Mouse (Mus musculus) liver, embryonic 11.5 days (tissue): ENCODE measurements around the gene Ncor1. TPM values are rescaled to one million over a fixed set of nuclear protein-coding genes. Genes with fewer than 3 reads are reported as not detected.
A peak's percentile ranks its signal among the peaks of the same experiment; 100 is the strongest.
"Not testable (repeated sequence)": the region's sequence is repeated elsewhere in the genome, so short reads cannot be mapped to it uniquely, and the experiment has no call there.

Experiments
- ATAC-seq: fragments of 200-750 bp; cut with Nextera tagmentation; replicated peaks from 2 replicates; pipeline ENCODE4 v1.8.0; 2017; ENCODE audit warnings: moderate number of reproducible peaks, mild to moderate bottlenecking, moderate TSS enrichment, moderate library complexity; ENCODE audit not compliant: low FRiP score
- DNase-seq: peaks from one replicate; pipeline ENCODE4 v3.0.0-alpha.2; 2017; ENCODE audit warnings: low spot score
- H3K27ac ChIP-seq: fragments of 300-500 bp; sonication (generic); 2 replicates; pipeline ENCODE4 v1.5.1; 2014; ENCODE audit warnings: mild to moderate bottlenecking, low read depth, low read length, control low read depth
- H3K27me3 ChIP-seq: fragments of 300-500 bp; sonication (generic); replicated peaks from 2 replicates; pipeline ENCODE4 v1.6.1; 2014; ENCODE audit warnings: low read length, mixed read lengths; ENCODE audit not compliant: control insufficient read depth, insufficient read depth
- H3K36me3 ChIP-seq: fragments of 300-500 bp; sonication (generic); 2 replicates; pipeline ENCODE4 v1.6.1; 2014; ENCODE audit warnings: mild to moderate bottlenecking, low read length, moderate library complexity, mixed read lengths; ENCODE audit not compliant: control insufficient read depth, insufficient read depth
- H3K4me1 ChIP-seq: fragments of 300-500 bp; sonication (generic); replicated peaks from 2 replicates; pipeline ENCODE4 v1.6.1; 2014; ENCODE audit warnings: low read length, mixed read lengths; ENCODE audit not compliant: control insufficient read depth, insufficient read depth
- H3K4me2 ChIP-seq: fragments of 300-500 bp; sonication (generic); 2 replicates; pipeline ENCODE4 v1.6.1; 2014; ENCODE audit warnings: mild to moderate bottlenecking, control low read depth, moderate library complexity
- H3K4me3 ChIP-seq: fragments of 300-500 bp; sonication (generic); 2 replicates; pipeline ENCODE4 v1.5.1; 2014; ENCODE audit warnings: low read depth, low read length, control low read depth
- H3K9ac ChIP-seq: fragments of 300-500 bp; sonication (generic); 2 replicates; pipeline ENCODE4 v1.6.1; 2014; ENCODE audit warnings: low read depth, low read length, control low read depth
- H3K9me3 ChIP-seq: fragments of 300-500 bp; sonication (generic); 2 replicates; pipeline ENCODE4 v1.6.1; 2016; ENCODE audit warnings: low read length, inconsistent platforms, mixed read lengths; ENCODE audit not compliant: control insufficient read depth
- WGBS: fragments of 180-500 bp; shearing (Covaris S2); extraction: QIAGEN DNeasy Blood & Tissue Kit; methylation state at CpG from one replicate; pipeline ENCODE4 v1.1.7; 2014; 5-methylcytosine and 5-hydroxymethylcytosine counted together
- polyA plus RNA-seq: library from polyadenylated mRNA; unstranded; fragments of >200 nt; fragmentation: Nextera tagmentation; extraction: Ambion mirVana; gene quantifications from 2 replicates; pipeline ENCODE4 v1.2.1, GENCODE M21; 2014

Ncor1 gene
- polyA plus RNA-seq, 1 experiment from 2014 or later, result 144 TPM

DNA sequence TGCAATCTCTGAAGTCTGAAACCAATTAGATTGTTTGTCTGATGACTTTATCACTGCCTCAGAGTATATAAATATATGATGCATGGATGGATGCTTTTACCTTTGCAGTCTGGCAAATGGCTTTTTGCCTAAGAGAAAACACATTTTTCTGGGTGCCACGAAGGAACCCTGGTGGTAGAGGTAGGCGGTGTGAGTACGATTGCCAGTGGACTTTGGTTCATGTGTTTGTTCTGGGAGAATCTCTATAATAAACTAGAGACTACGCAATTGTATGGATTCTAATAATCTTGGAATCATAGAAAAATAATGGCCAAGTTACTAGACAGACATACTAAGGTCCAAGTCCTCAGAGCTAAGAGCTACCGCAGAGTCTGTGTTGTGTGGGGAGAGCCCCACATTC is 143.4 kb downstream of the Ncor1 start:
- no peaks in the 10 kb centered on the region for H3K4me1 ChIP-seq
- no peaks in the 10 kb centered on the region for H3K27me3 ChIP-seq
- no peak overlapping the region for H3K27ac ChIP-seq
- H3K36me3 ChIP-seq, result peaks cover 42% of the 10 kb centered on the region
- no peak overlapping the region for H3K9ac ChIP-seq
- H3K9me3 ChIP-seq, result no peaks in the 10 kb centered on the region
- H3K4me3 ChIP-seq, result no peak overlapping the region
- H3K4me2 ChIP-seq, result no peak overlapping the region
- no peak for ATAC-seq
- no peak for DNase-seq
- 91% methylated on average over 5 of the region's 5 CpGs for WGBS

DNA sequence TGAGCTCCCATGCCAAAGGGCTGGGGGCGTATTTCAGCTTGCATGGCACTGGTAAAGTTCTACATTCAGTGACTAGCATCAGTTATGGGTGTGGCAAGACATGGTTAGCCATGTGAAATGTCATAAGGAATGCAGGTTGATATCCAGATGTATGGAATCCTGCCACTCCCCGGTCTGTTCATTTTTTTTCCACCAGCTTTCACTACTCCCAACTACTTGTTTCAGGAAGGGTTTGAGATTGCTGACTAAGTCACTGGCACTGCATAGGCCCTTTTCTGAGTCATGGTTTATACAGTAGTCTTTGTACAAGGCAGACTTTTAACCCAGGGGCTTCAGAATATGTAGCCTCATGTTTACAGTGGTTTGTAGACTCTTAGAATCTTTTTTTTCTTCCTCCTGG is 149.0 kb downstream of the Ncor1 start:
- H3K4me2 ChIP-seq, result no peak overlapping the region
- 91% methylated on average over 2 of the region's 2 CpGs for WGBS
- H3K4me1 ChIP-seq, result no peaks in the 10 kb centered on the region
- H3K36me3 ChIP-seq, result peaks cover 9% of the 10 kb centered on the region; the same call in 1 of the 2 replicates
- no peak overlapping the region for H3K9ac ChIP-seq
- H3K4me3 ChIP-seq, result no peak overlapping the region
- no peak for DNase-seq
- no peak overlapping the region for H3K27ac ChIP-seq
- H3K9me3 ChIP-seq, result no peaks in the 10 kb centered on the region
- H3K27me3 ChIP-seq, result no peaks in the 10 kb centered on the region
- ATAC-seq, result no peak

DNA sequence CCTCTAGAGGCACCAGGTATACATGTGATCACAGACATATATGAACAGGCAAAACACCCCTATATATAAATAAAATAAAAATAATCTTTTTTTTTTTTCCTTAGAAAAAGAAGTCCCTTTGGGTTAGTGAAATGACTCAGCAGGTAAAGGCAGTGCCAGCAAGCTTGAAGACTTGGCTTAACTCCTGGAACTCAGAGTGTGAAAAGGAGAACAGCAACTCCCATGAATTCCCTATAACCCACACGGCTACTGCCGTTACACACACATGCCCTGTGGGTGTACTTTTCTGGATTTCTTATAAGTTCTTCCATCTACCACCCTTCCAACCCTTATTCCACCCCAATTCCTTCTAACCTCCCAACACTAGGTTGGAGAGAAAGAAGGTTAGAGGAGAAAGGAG is 152.5 kb downstream of the Ncor1 start:
- no peak overlapping the region for H3K9ac ChIP-seq
- H3K4me1 ChIP-seq, result no peaks in the 10 kb centered on the region
- no peak for DNase-seq
- no peak for ATAC-seq
- WGBS, result 96% methylated on average over 2 of the region's 2 CpGs
- no peaks in the 10 kb centered on the region for H3K27me3 ChIP-seq
- H3K27ac ChIP-seq, result no peak overlapping the region
- peaks cover 2% of the 10 kb centered on the region; the same call in 1 of the 2 replicates for H3K36me3 ChIP-seq
- no peak overlapping the region for H3K4me3 ChIP-seq
- no peaks in the 10 kb centered on the region for H3K9me3 ChIP-seq
- H3K4me2 ChIP-seq, result no peak overlapping the region

DNA sequence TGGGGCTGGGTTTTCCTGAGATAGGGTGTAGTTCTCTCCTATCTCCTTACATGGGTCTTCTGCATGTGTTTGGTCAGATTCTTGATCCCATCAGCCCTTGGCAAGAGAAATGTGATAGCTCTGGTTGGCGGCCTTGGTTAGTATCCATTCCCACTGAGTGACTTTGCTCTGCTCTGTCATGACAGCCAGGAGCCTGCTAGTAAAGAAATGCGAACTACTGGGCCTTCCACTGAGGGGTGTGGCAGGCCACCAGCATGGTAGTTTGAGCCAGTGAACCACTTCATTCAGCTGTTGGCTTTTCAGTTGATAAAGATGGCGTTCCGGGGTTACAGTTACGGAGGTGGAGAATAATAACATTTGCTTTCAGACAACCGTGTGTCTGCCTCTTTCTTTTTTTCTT is 159.5 kb downstream of the Ncor1 start:
- no peak for DNase-seq
- Histone ChIP-seq H3K4me2 (no peak overlapping the region), H3K27me3 (no peaks in the 10 kb centered on the region), H3K4me1 (no peaks in the 10 kb centered on the region), H3K36me3 (0 out of 2 replicates have a peak, but pooled peaks cover 3% of the 10 kb centered on the region), H3K9me3 (no peaks in the 10 kb centered on the region), H3K27ac (no peak overlapping the region), H3K4me3 (no peak overlapping the region), H3K9ac (no peak overlapping the region)
- ATAC-seq, result no peak
- WGBS, result 85% methylated on average over 6 of the region's 6 CpGs

DNA sequence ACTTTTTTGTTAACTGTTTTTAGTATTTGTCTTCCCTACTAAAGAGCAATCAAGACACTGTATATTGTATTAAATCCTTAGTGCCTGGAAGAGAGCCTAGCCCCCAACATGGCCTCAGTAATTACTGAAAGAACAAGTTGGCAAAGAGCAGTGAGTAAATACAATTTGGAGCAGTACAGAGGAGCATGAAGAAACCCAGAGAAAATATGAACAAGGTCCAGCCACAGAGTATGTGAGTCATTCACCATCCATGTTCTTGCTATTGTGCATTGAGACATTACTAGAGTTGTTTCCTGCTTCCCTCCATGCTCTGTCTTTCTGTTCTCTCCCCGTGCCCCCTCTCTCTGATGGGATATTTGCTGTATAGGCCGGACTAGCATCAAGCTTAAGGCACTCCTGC is 164.2 kb downstream of the Ncor1 start:
- no peak overlapping the region for H3K4me2 ChIP-seq

DNA sequence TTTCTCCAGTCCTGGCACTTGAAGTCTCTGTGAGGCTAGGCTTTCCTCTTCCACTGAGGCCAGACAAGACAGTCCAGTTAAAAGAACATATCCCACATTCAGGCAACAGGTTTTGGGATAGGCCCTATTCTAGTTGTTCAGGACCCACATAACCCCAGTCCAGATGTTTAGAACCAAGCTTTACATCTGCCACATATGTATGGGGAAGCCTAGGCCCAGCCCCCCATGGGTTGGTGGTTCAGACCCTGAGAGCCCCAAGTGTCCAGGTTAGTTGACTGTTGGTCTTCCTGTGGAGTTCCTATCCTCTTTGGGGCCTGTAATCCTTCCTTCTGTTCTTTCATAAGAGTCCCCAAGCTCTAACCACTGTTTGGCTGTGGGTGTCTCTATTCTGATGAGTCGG is 170.6 kb downstream of the Ncor1 start:
- Histone ChIP-seq H3K9ac (no peak overlapping the region), H3K4me1 (no peaks in the 10 kb centered on the region), H3K4me3 (no peak overlapping the region), H3K27ac (no peak overlapping the region), H3K4me2 (no peak overlapping the region), H3K36me3 (no peaks in the 10 kb centered on the region), H3K9me3 (no peaks in the 10 kb centered on the region), H3K27me3 (no peaks in the 10 kb centered on the region)
- no peak for DNase-seq
- ATAC-seq, result no peak
- 83% methylated on average over 1 of the region's 1 CpGs for WGBS

More for the DNA sequence above, 164.2 kb downstream of the Ncor1 start:
- Histone ChIP-seq H3K4me1 (no peaks in the 10 kb centered on the region), H3K27me3 (no peaks in the 10 kb centered on the region), H3K27ac (no peak overlapping the region), H3K4me3 (no peak overlapping the region), H3K9me3 (no peaks in the 10 kb centered on the region), H3K36me3 (0 out of 2 replicates have a peak, but pooled peaks cover 3% of the 10 kb centered on the region), H3K9ac (no peak overlapping the region)
- no peak for DNase-seq
- ATAC-seq, result no peak
- 89% methylated on average over 2 of the region's 2 CpGs for WGBS

DNA sequence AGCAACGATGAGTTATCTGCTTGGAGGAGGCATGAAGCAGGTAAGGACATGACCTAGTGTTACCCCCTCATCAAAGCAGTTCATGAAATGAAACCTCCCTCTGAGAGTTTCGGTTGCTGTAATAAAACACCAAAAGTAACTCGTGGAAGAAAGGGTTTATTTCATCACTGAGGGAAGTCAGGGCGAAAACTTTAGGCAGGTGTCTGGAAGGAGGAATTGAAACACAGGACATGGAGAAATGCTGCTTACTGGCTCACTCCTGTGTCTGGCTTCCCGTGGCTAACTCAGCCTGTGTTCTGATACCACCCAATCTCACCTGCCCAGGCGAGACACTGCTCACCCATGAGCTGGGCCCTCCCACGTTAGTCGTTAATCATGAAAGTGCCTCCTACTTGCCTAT is 173.3 kb downstream of the Ncor1 start:
- no peak overlapping the region for H3K4me2 ChIP-seq
- H3K27me3 ChIP-seq, result no peaks in the 10 kb centered on the region
- H3K27ac ChIP-seq, result no peak overlapping the region
- ATAC-seq (no peak), DNase-seq (no peak)
- no peaks in the 10 kb centered on the region for H3K36me3 ChIP-seq
- WGBS, result 90% methylated on average over 8 of the region's 8 CpGs
- H3K9me3 ChIP-seq, result no peaks in the 10 kb centered on the region
- peaks cover 7% of the 10 kb centered on the region for H3K4me1 ChIP-seq
- H3K4me3 ChIP-seq, result no peak overlapping the region
- H3K9ac ChIP-seq, result no peak overlapping the region

DNA sequence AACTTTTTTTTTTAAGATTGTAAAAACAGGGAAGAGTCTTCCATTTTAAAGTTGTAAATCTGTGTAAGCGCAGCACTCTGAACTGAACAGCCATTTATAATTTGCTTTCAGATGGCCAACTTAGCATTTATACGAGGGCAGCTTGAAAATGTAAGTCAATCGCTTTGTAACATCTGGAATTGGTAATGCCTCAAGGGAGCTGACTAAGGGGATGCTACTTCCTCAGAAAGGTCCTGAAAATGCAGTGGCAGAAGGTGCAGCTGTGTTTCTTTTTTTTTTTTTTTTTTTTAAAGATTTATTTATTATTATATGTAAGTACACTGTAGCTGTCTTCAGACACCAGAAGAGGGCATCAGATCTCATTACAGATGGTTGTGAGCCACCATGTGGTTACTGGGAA is 174.3 kb downstream of the Ncor1 start:
- not testable (repeated sequence) for H3K4me1 ChIP-seq, H3K4me2 ChIP-seq, H3K36me3 ChIP-seq, H3K9ac ChIP-seq, H3K27me3 ChIP-seq, H3K9me3 ChIP-seq, H3K27ac ChIP-seq, DNase-seq, H3K4me3 ChIP-seq, ATAC-seq
- 93% methylated on average over 3 of the region's 3 CpGs for WGBS

DNA sequence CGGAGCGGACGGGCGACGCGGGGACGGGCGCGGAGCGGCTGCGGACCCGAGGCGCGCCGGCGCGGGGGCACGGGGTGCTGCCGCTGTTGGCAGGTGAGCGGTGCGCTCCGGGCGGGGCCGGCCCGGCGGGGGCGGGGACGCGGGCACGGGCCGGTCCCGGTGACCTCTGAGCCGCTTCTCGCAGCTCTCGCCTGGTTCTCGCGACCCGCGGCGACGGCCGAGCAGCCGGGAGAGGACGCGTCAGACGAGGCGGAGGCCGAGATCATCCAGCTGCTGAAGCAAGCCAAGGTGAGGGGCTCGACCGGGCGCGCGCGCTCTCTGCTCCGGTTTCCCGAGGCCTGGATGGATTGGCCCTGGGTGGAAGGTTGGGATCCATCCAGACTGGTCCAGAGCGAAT is 176.7 kb downstream of the Ncor1 start:
- peak overlapping the region; percentile 96 for H3K4me3 ChIP-seq
- peak overlapping the region; percentile 82 for H3K9ac ChIP-seq
- peak overlapping the region; percentile 91 for H3K4me2 ChIP-seq
- H3K27me3 ChIP-seq, result no peaks in the 10 kb centered on the region
- ATAC-seq (peak; percentile 80), DNase-seq (no peak)
- H3K4me1 ChIP-seq, result peaks cover 7% of the 10 kb centered on the region
- under 1% methylated on average over 41 of the region's 57 CpGs for WGBS
- H3K9me3 ChIP-seq, result no peaks in the 10 kb centered on the region
- H3K27ac ChIP-seq, result peak overlapping the region; percentile 89
- no peaks in the 10 kb centered on the region for H3K36me3 ChIP-seq
